Mouse (Mus musculus): ENCODE data around the gene Thumpd3.

- TF ChIP-seq EP300 (optimal IDR thresholded peaks at IDR 0.05) (no peak), CTCF (IDR thresholded peaks at IDR 0.05; ENCODE audit: low read depth) (no peak)
Observed at GRCm38 (mm10) chr6:113041215-113041990, 4.6 kb upstream of the Thumpd3 start.

Measured in stomach, postnatal 0 days (tissue).